Mouse (Mus musculus): ENCODE data around the gene C130026I21Rik. TPM values are rescaled to one million over a fixed set of nuclear protein-coding genes. Genes with fewer than 3 reads are reported as not detected.
"Not testable (repeated sequence)": the region's sequence is repeated elsewhere in the genome, so short reads cannot be mapped to it uniquely, and the experiment has no call there.

C130026I21Rik gene
- total and polyA plus RNA-seq, 2 experiments from 2014 or later: 0.33 TPM; not detected in 1

- H3K27me3 ChIP-seq (ENCODE audit: insufficient read depth, low read length); H3K27ac ChIP-seq (ENCODE audit: low read depth, low read length); H3K4me2 ChIP-seq (ENCODE audit: low read depth); DNase-seq; ATAC-seq; H3K4me1 ChIP-seq (ENCODE audit: insufficient read depth); H3K36me3 ChIP-seq (ENCODE audit: insufficient read depth); H3K9me3 ChIP-seq (ENCODE audit: low read length); H3K9ac ChIP-seq; H3K4me3 ChIP-seq (ENCODE audit: low read depth, low read length): not testable (repeated sequence)
- 87% methylated on average over 5 of the region's 9 CpGs for WGBS
These were observed 274.1 kb downstream of the C130026I21Rik start for GRCm38 (mm10) chr1:84996305-84996704.

GRCm38 (mm10) chr1:84994461-84994860, 275.9 kb downstream of the C130026I21Rik start:
- H3K9ac ChIP-seq; H3K27me3 ChIP-seq (ENCODE audit: insufficient read depth, low read length); H3K4me1 ChIP-seq (ENCODE audit: insufficient read depth); H3K9me3 ChIP-seq (ENCODE audit: low read length); H3K27ac ChIP-seq (ENCODE audit: low read depth, low read length); ATAC-seq; DNase-seq; H3K36me3 ChIP-seq (ENCODE audit: insufficient read depth); H3K4me3 ChIP-seq (ENCODE audit: low read depth, low read length); H3K4me2 ChIP-seq (ENCODE audit: low read depth): not testable (repeated sequence)
- no CpG with 5 or more reads among the region's 1 CpGs for WGBS

GRCm38 (mm10) chr1:84993688-84994319, 276.6 kb downstream of the C130026I21Rik start:
- 45% methylated on average over 1 of the region's 5 CpGs for WGBS
- not testable (repeated sequence) for H3K27me3 ChIP-seq (ENCODE audit: insufficient read depth, low read length); H3K9me3 ChIP-seq (ENCODE audit: low read length); H3K4me1 ChIP-seq (ENCODE audit: insufficient read depth); H3K9ac ChIP-seq; H3K4me3 ChIP-seq (ENCODE audit: low read depth, low read length); H3K27ac ChIP-seq (ENCODE audit: low read depth, low read length); H3K4me2 ChIP-seq (ENCODE audit: low read depth); H3K36me3 ChIP-seq (ENCODE audit: insufficient read depth); DNase-seq
- ATAC-seq: peak; percentile 78

GRCm38 (mm10) chr1:84993235-84993634, 277.1 kb downstream of the C130026I21Rik start:
- not testable (repeated sequence) for H3K4me2 ChIP-seq (ENCODE audit: low read depth); DNase-seq

GRCm38 (mm10) chr1:84992827-84993226, 277.5 kb downstream of the C130026I21Rik start:
- peak; percentile 5; the same call in 1 of the 2 replicates for ATAC-seq
- not testable (repeated sequence) for H3K27ac ChIP-seq (ENCODE audit: low read depth, low read length); H3K4me3 ChIP-seq (ENCODE audit: low read depth, low read length)

More at GRCm38 (mm10) chr1:84993235-84993634, 277.1 kb downstream of the C130026I21Rik start:
- H3K27ac ChIP-seq (ENCODE audit: low read depth, low read length); H3K9ac ChIP-seq; H3K9me3 ChIP-seq (ENCODE audit: low read length); H3K4me1 ChIP-seq (ENCODE audit: insufficient read depth); H3K4me3 ChIP-seq (ENCODE audit: low read depth, low read length); H3K36me3 ChIP-seq (ENCODE audit: insufficient read depth); H3K27me3 ChIP-seq (ENCODE audit: insufficient read depth, low read length): not testable (repeated sequence)
- no CpG with 5 or more reads among the region's 2 CpGs for whole genome bisulfite sequencing
- peak; percentile 42 for ATAC-seq

GRCm38 (mm10) chr1:84989044-84989443, 281.3 kb downstream of the C130026I21Rik start:
- not testable (repeated sequence) for H3K4me3 ChIP-seq (ENCODE audit: low read depth, low read length); H3K9ac ChIP-seq; H3K36me3 ChIP-seq (ENCODE audit: insufficient read depth); H3K9me3 ChIP-seq (ENCODE audit: low read length); H3K27ac ChIP-seq (ENCODE audit: low read depth, low read length); ATAC-seq; DNase-seq; H3K4me1 ChIP-seq (ENCODE audit: insufficient read depth); H3K27me3 ChIP-seq (ENCODE audit: insufficient read depth, low read length); H3K4me2 ChIP-seq (ENCODE audit: low read depth)
- WGBS: 89% methylated on average over 7 of the region's 8 CpGs

More at GRCm38 (mm10) chr1:84992827-84993226, 277.5 kb downstream of the C130026I21Rik start:
- not testable (repeated sequence) for H3K27me3 ChIP-seq (ENCODE audit: insufficient read depth, low read length); DNase-seq; H3K9ac ChIP-seq; H3K4me1 ChIP-seq (ENCODE audit: insufficient read depth); H3K9me3 ChIP-seq (ENCODE audit: low read length); H3K4me2 ChIP-seq (ENCODE audit: low read depth); H3K36me3 ChIP-seq (ENCODE audit: insufficient read depth)
- no CpG with 5 or more reads among the region's 3 CpGs for WGBS

- not testable (repeated sequence) for H3K27ac ChIP-seq (ENCODE audit: low read depth, low read length); ATAC-seq; H3K4me1 ChIP-seq (ENCODE audit: insufficient read depth); DNase-seq; H3K27me3 ChIP-seq (ENCODE audit: insufficient read depth, low read length); H3K36me3 ChIP-seq (ENCODE audit: insufficient read depth); H3K9me3 ChIP-seq (ENCODE audit: low read length); H3K4me2 ChIP-seq (ENCODE audit: low read depth); H3K4me3 ChIP-seq (ENCODE audit: low read depth, low read length); H3K9ac ChIP-seq
- 79% methylated on average over 6 of the region's 8 CpGs for WGBS
These were observed 282.6 kb downstream of the C130026I21Rik start for GRCm38 (mm10) chr1:84987729-84988128.

GRCm38 (mm10) chr1:84961779-84962178, 308.6 kb downstream of the C130026I21Rik start:
- not testable (repeated sequence) for H3K36me3 ChIP-seq (ENCODE audit: insufficient read depth); H3K4me3 ChIP-seq (ENCODE audit: low read depth, low read length); H3K27me3 ChIP-seq (ENCODE audit: insufficient read depth, low read length); ATAC-seq; H3K9me3 ChIP-seq (ENCODE audit: low read length); H3K27ac ChIP-seq (ENCODE audit: low read depth, low read length); H3K4me1 ChIP-seq (ENCODE audit: insufficient read depth)
- 2% methylated on average over 12 of the region's 12 CpGs for WGBS
- peak; percentile 10 for DNase-seq
- Histone ChIP-seq H3K9ac (0 out of 2 replicates have a peak overlapping the region, but pooled peaks have one; percentile 14), H3K4me2 (ENCODE audit: low read depth) (peak overlapping the region; percentile 44)

- H3K9ac ChIP-seq; H3K4me3 ChIP-seq (ENCODE audit: low read depth, low read length); H3K27me3 ChIP-seq (ENCODE audit: insufficient read depth, low read length); H3K36me3 ChIP-seq (ENCODE audit: insufficient read depth); H3K4me2 ChIP-seq (ENCODE audit: low read depth); H3K9me3 ChIP-seq (ENCODE audit: low read length); H3K4me1 ChIP-seq (ENCODE audit: insufficient read depth); H3K27ac ChIP-seq (ENCODE audit: low read depth, low read length); ATAC-seq; DNase-seq: not testable (repeated sequence)
- 87% methylated on average over 4 of the region's 4 CpGs for WGBS
These were observed 312.7 kb downstream of the C130026I21Rik start for GRCm38 (mm10) chr1:84957713-84958112.

GRCm38 (mm10) chr1:84956771-84957170, 313.6 kb downstream of the C130026I21Rik start:
- DNase-seq: not testable (repeated sequence)

More at GRCm38 (mm10) chr1:84956771-84957170, 313.6 kb downstream of the C130026I21Rik start:
- not testable (repeated sequence) for ATAC-seq; H3K9me3 ChIP-seq (ENCODE audit: low read length); H3K9ac ChIP-seq; H3K4me2 ChIP-seq (ENCODE audit: low read depth); H3K36me3 ChIP-seq (ENCODE audit: insufficient read depth); H3K27ac ChIP-seq (ENCODE audit: low read depth, low read length); H3K27me3 ChIP-seq (ENCODE audit: insufficient read depth, low read length); H3K4me1 ChIP-seq (ENCODE audit: insufficient read depth); H3K4me3 ChIP-seq (ENCODE audit: low read depth, low read length)
- WGBS: 94% methylated on average over 3 of the region's 3 CpGs

Measured in forebrain, postnatal 0 days (tissue).